Mouse (Mus musculus) heart, postnatal 0 days (tissue): ENCODE data around the gene Vmn1r207-ps.
"Not testable (repeated sequence)": the region's sequence is repeated elsewhere in the genome, so short reads cannot be mapped to it uniquely, and the experiment has no call there.

ENCODE experiments used
- CTCF ChIP-seq: IDR thresholded peaks from 2 replicates; pipeline ENCODE4 v1.5.1; 2016; ENCODE audit warnings: antibody characterized with exemption, control low read depth, low read depth
- EP300 ChIP-seq: IDR thresholded peaks from 2 replicates; pipeline ENCODE4 v1.6.1; 2016; ENCODE audit warnings: antibody characterized with exemption, low read depth

GRCm38 (mm10) chr13:22777300-22777699 lies 47.9 kb upstream of the Vmn1r207-ps start, which contains the start of gene Vmn1r208:
- not testable (repeated sequence) for TF ChIP-seq CTCF, EP300
